Mouse (Mus musculus) lung, postnatal 0 days (tissue): ENCODE measurements around the gene H2al1a. TPM values are rescaled to one million over a fixed set of nuclear protein-coding genes. Genes with fewer than 3 reads are reported as not detected.

Experiments used
- ATAC-seq: fragments of 200-750 bp; cut with Nextera tagmentation; 2 replicates; pipeline ENCODE4 v1.8.0; 2017; ENCODE audit warnings: moderate library complexity
- DNase-seq: peaks from one replicate; pipeline ENCODE4 v3.0.0-alpha.2; 2016; ENCODE audit warnings: low spot score
- H3K27ac ChIP-seq: fragments of 300-500 bp; sonication (generic); 2 replicates; pipeline ENCODE4 v1.5.1; 2014; ENCODE audit warnings: antibody characterized with exemption, mild to moderate bottlenecking, low read length, mixed read lengths
- H3K27me3 ChIP-seq: fragments of 300-500 bp; sonication (generic); replicated peaks from 2 replicates; pipeline ENCODE4 v1.6.1; 2014; ENCODE audit warnings: low read length, mixed read lengths; ENCODE audit not compliant: insufficient read depth
- H3K36me3 ChIP-seq: fragments of 300-500 bp; sonication (generic); 2 replicates; pipeline ENCODE4 v1.6.1; 2014; ENCODE audit warnings: low read length, mixed read lengths; ENCODE audit not compliant: insufficient read depth
- H3K4me1 ChIP-seq: fragments of 300-500 bp; sonication (generic); 2 replicates; pipeline ENCODE4 v1.6.1; 2014; ENCODE audit warnings: antibody characterized with exemption, low read depth, low read length, mixed read lengths; ENCODE audit not compliant: insufficient read depth
- H3K4me2 ChIP-seq: fragments of 300-500 bp; sonication (generic); replicated peaks from 2 replicates; pipeline ENCODE4 v1.6.1; 2014; ENCODE audit warnings: low read depth, mild to moderate bottlenecking, low read length, moderate library complexity, mixed read lengths
- H3K4me3 ChIP-seq: fragments of 300-500 bp; sonication (generic); 2 replicates; pipeline ENCODE4 v1.5.1; 2014; ENCODE audit warnings: low read depth, low read length
- H3K9ac ChIP-seq: fragments of 300-500 bp; sonication (generic); replicated peaks from 2 replicates; pipeline ENCODE4 v1.6.1; 2014; ENCODE audit warnings: low read depth, mild to moderate bottlenecking
- H3K9me3 ChIP-seq: fragments of 300-500 bp; sonication (generic); 2 replicates; pipeline ENCODE4 v1.6.1; 2016; ENCODE audit warnings: low read length, mixed read lengths
- CTCF ChIP-seq: IDR thresholded peaks from 2 replicates; pipeline ENCODE4 v1.5.1; 2016; ENCODE audit warnings: antibody characterized with exemption, mild to moderate bottlenecking
- EP300 ChIP-seq: IDR thresholded peaks from 2 replicates; pipeline ENCODE4 v1.6.1; 2016; ENCODE audit warnings: antibody characterized with exemption, mild to moderate bottlenecking, control low read depth
- WGBS: fragments of 180-500 bp; shearing (Covaris S2); extraction: QIAGEN DNeasy Blood & Tissue Kit; methylation state at CpG from one replicate; pipeline ENCODE4 v1.1.7; 2014; 5-methylcytosine and 5-hydroxymethylcytosine counted together
- polyA plus RNA-seq: library from polyadenylated mRNA; unstranded; fragments of >200 nt; fragmentation: Nextera tagmentation; extraction: Ambion mirVana; gene quantifications from 2 replicates; pipeline ENCODE4 v1.2.1, GENCODE M21; 2015

H2al1a gene
- polyA plus RNA-seq, 1 experiment from 2014 or later, result not detected

- no peak overlapping the region for H3K4me2 ChIP-seq
- no peak overlapping the region for H3K27ac ChIP-seq
- no peaks in the 10 kb centered on the region for H3K4me1 ChIP-seq
- H3K4me3 ChIP-seq, result no peak overlapping the region
- no peaks in the 10 kb centered on the region for H3K27me3 ChIP-seq
- TF ChIP-seq CTCF, result no peak
- no peak for TF ChIP-seq EP300
- no peak overlapping the region for H3K9ac ChIP-seq
- no peaks in the 10 kb centered on the region for H3K36me3 ChIP-seq
- H3K9me3 ChIP-seq, result no peaks in the 10 kb centered on the region
- ATAC-seq, result no peak
- DNase-seq, result peak; percentile 11
- 54% methylated on average over 9 of the region's 9 CpGs for WGBS
Observed at GRCm38 (mm10) chrX:11345762-11346161, 46.7 kb downstream of the H2al1a start.

GRCm38 (mm10) chrX:11346756-11347155 is 47.7 kb downstream of the H2al1a start:
- ATAC-seq (no peak), DNase-seq (no peak)
- H3K9me3 ChIP-seq, result no peaks in the 10 kb centered on the region
- H3K27me3 ChIP-seq, result no peaks in the 10 kb centered on the region
- H3K9ac ChIP-seq, result no peak overlapping the region
- H3K4me3 ChIP-seq, result no peak overlapping the region
- TF ChIP-seq EP300 (no peak), CTCF (no peak)
- no peak overlapping the region for H3K4me2 ChIP-seq
- H3K4me1 ChIP-seq, result no peaks in the 10 kb centered on the region
- 79% methylated on average over 3 of the region's 3 CpGs for WGBS
- no peaks in the 10 kb centered on the region for H3K36me3 ChIP-seq
- no peak overlapping the region for H3K27ac ChIP-seq

Other genes starting within 250 kb of the H2al1a start
- gene H2al1b, start 3.2 kb downstream of the H2al1a start, polyA plus RNA-seq, result not detected in 2 replicates
- not detected in 2 replicates for gene H2al1c, start 6.4 kb downstream of the H2al1a start, polyA plus RNA-seq
- gene H2al1d, start 9.6 kb downstream of the H2al1a start, polyA plus RNA-seq, result not detected in 2 replicates
- gene H2al1e, start 12.7 kb downstream of the H2al1a start, polyA plus RNA-seq, result not detected in 2 replicates
- not detected in 2 replicates for gene H2al1f, start 15.9 kb downstream of the H2al1a start, polyA plus RNA-seq
- not detected in 2 replicates for gene H2al1g, start 19.0 kb downstream of the H2al1a start, polyA plus RNA-seq
- not detected in 2 replicates for gene H2al1h, start 22.2 kb downstream of the H2al1a start, polyA plus RNA-seq
- not detected in 2 replicates for gene H2al1i, start 25.4 kb downstream of the H2al1a start, polyA plus RNA-seq
- gene H2al1j, start 28.6 kb downstream of the H2al1a start, polyA plus RNA-seq, result not detected in 2 replicates